Mouse (Mus musculus): ENCODE data around the gene Exoc8.

The Exoc8 gene

DNA sequence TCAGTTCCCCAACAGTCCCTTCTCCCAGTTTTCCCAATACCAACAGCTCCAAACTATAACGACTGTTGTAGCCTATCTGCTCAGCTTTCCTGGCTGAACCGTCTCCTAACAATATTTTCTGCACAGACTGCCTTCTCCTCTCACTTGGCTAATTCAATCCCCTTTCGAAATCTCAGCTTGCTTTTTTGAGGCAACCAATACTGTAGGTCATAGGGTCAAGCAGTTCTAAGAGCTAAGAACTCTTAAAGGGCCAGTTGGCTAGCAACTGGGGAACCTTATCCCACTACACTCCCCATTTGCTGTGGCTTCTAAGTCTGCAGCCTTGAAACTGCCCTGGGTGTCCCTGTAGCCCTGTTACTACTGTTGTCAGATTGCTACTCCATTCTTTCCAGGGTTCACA is 52.4 kb downstream of the Exoc8 start:
- no peak for DNase-seq
